Mouse (Mus musculus) forebrain, embryonic 13.5 days (tissue): ENCODE results near the gene Zfp462. TPM values are rescaled to one million over a fixed set of nuclear protein-coding genes. Genes with fewer than 3 reads are reported as not detected.

Source experiments
- ATAC-seq: fragments of 200-750 bp; cut with Nextera tagmentation; 2 replicates; pipeline ENCODE4 v1.8.0; 2017
- H3K27ac ChIP-seq: fragments of 300-500 bp; sonication (generic); 2 replicates; pipeline ENCODE4 v1.5.1; 2015; ENCODE audit warnings: inconsistent platforms, mild to moderate bottlenecking, moderate library complexity
- H3K27me3 ChIP-seq: fragments of 300-500 bp; sonication (generic); 2 replicates; pipeline ENCODE4 v1.6.1; 2015; ENCODE audit warnings: mild to moderate bottlenecking, inconsistent platforms
- H3K36me3 ChIP-seq: fragments of 300-500 bp; sonication (generic); 2 replicates; pipeline ENCODE4 v1.6.1; 2015; ENCODE audit warnings: mild to moderate bottlenecking, inconsistent platforms; ENCODE audit not compliant: poor library complexity, severe bottlenecking
- H3K4me1 ChIP-seq: fragments of 300-500 bp; sonication (generic); 2 replicates; pipeline ENCODE4 v1.6.1; 2015; ENCODE audit warnings: inconsistent platforms
- H3K4me2 ChIP-seq: fragments of 300-500 bp; sonication (generic); 2 replicates; pipeline ENCODE4 v1.6.1; 2015; ENCODE audit warnings: inconsistent platforms, mild to moderate bottlenecking, moderate library complexity
- H3K4me3 ChIP-seq: fragments of 300-500 bp; sonication (generic); 2 replicates; pipeline ENCODE4 v1.5.1; 2015; ENCODE audit warnings: mild to moderate bottlenecking, inconsistent platforms
- H3K9ac ChIP-seq: fragments of 300-500 bp; sonication (generic); 2 replicates; pipeline ENCODE4 v1.6.1; 2015; ENCODE audit warnings: mild to moderate bottlenecking, inconsistent platforms
- H3K9me3 ChIP-seq: fragments of 300-500 bp; sonication (generic); replicated peaks from 2 replicates; pipeline ENCODE4 v1.6.1; 2016; ENCODE audit warnings: inconsistent platforms
- WGBS: fragments of 180-500 bp; shearing (Covaris S2); methylation state at CpG from one replicate; pipeline ENCODE4 v1.1.7; 2015; 5-methylcytosine and 5-hydroxymethylcytosine counted together
- polyA plus RNA-seq: library from polyadenylated mRNA; unstranded; fragments of >200 nt; fragmentation: Nextera tagmentation; extraction: Ambion mirVana; gene quantifications from 2 replicates; pipeline ENCODE4 v1.2.1, GENCODE M21; 2015

The Zfp462 gene
- polyA plus RNA-seq, 1 experiment from 2014 or later, result 23.1 TPM

DNA sequence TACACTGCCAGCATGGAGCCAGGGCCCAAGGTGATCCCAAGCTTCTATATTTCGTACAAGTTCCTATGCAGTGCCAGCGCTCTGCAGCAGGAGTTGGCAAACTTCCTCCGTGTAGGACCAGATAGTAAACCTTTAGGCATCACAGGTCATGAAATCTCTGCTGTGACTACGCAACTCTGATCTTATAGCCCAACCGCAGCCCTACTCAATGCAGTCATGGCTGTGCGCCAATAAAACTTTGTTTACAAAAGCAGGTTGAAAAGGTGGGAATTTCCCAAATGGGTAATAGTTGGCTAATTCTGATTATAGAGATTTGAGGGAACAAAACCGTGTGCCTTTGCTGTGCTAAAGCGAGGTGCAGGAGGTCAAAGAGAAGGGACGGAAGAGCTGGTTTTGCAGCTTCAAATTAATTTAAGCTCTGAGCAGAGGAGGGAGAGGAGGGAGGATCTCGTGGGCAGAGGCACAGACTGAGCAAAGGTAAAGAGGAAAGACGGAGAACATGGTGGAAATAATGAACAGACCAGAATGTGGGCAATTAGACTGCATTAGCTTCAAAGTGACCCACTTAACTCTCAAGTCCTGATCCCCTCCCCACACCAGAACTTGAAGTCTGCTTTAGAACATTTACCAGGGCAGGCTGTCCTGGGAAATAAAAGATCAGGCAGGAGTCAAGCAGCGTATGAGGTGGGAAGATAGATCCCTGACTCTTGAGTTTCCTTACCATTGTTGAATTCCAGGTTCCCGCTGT, 183.4 kb downstream of the Zfp462 start:
- H3K27ac ChIP-seq, result no peak overlapping the region
- peaks cover 10% of the 10 kb centered on the region; the same call in 1 of the 2 replicates for H3K4me1 ChIP-seq
- no peak overlapping the region for H3K4me2 ChIP-seq
- no peaks in the 10 kb centered on the region for H3K9me3 ChIP-seq
- no peak overlapping the region for H3K4me3 ChIP-seq
- H3K9ac ChIP-seq, result no peak overlapping the region
- no peak for ATAC-seq
- WGBS, result 79% methylated on average over 13 of the region's 13 CpGs
- H3K27me3 ChIP-seq, result no peaks in the 10 kb centered on the region
- no peaks in the 10 kb centered on the region for H3K36me3 ChIP-seq
